Mouse (Mus musculus): ENCODE data around the gene Gatb.

Gatb gene

DNA sequence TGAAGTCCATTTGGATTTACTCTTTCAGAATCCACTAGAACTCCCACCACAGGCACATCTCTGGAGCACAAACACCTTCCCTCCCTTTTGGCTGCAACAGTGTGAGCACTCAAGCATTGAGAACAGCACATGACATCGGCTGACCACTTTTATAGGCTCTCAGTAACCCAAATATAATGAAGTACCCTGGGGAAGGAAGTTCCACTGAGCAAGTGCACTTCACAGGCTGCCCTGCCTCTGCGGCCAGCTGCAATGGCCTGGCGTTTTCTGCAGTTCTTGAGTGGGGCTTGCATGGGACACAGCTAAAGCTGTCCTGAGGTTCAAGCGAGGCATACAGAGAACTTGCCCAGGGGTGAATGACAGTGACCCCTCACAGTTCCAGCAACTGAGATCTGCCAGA is 117.2 kb downstream of the Gatb start:
- no peak overlapping the region for H3K4me3 ChIP-seq (replicated peaks; ENCODE audit: low read length)
- H3K4me1 ChIP-seq (replicated peaks; ENCODE audit: low read depth, low read length): no peaks in the 10 kb centered on the region
- TF ChIP-seq CTCF (conservative IDR thresholded peaks at IDR 0.05; ENCODE audit: low read length) (no peak), NANOG (IDR thresholded peaks at IDR 0.05; ENCODE audit: borderline replicate concordance, low read length) (no peak), POU5F1 (IDR thresholded peaks at IDR 0.05; ENCODE audit: borderline replicate concordance, low read length) (no peak)
- no peaks in the 10 kb centered on the region for H3K36me3 ChIP-seq (ENCODE audit: insufficient read depth, low read length)
- H3K9me3 ChIP-seq (ENCODE audit: low read length): no peaks in the 10 kb centered on the region
- H3K27me3 ChIP-seq (ENCODE audit: insufficient read depth, low read length): no peaks in the 10 kb centered on the region; the same call in 1 of the 2 replicates

DNA sequence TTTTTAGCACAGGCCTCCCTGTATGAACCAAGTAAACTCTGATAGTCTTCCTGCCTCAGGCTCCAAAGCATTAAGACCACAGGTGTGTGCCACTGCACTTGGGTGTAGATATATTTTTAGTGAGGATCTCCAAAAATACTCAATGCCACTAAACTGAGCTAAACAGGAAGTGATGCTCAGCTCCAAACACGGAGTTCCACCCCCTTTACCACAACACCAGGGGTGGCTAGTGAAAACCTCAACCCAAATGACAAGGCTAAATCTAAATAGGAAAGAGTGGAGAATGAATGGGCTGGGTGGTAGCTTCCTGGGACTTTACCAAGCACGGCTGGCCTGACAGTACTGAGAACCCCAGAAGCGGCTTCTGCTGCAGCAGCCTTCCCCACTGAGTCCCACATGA is 119.1 kb downstream of the Gatb start:
- Histone ChIP-seq H3K36me3 (ENCODE audit: insufficient read depth, low read length) (no peaks in the 10 kb centered on the region), H3K4me3 (replicated peaks; ENCODE audit: low read length) (no peak overlapping the region), H3K27me3 (ENCODE audit: insufficient read depth, low read length) (no peaks in the 10 kb centered on the region; the same call in 1 of the 2 replicates), H3K4me1 (replicated peaks; ENCODE audit: low read depth, low read length) (no peaks in the 10 kb centered on the region), H3K9me3 (ENCODE audit: low read length) (no peaks in the 10 kb centered on the region)
- no peak for TF ChIP-seq NANOG (IDR thresholded peaks at IDR 0.05; ENCODE audit: borderline replicate concordance, low read length)
- no peak for TF ChIP-seq CTCF (conservative IDR thresholded peaks at IDR 0.05; ENCODE audit: low read length)
- no peak for TF ChIP-seq POU5F1 (IDR thresholded peaks at IDR 0.05; ENCODE audit: borderline replicate concordance, low read length)

DNA sequence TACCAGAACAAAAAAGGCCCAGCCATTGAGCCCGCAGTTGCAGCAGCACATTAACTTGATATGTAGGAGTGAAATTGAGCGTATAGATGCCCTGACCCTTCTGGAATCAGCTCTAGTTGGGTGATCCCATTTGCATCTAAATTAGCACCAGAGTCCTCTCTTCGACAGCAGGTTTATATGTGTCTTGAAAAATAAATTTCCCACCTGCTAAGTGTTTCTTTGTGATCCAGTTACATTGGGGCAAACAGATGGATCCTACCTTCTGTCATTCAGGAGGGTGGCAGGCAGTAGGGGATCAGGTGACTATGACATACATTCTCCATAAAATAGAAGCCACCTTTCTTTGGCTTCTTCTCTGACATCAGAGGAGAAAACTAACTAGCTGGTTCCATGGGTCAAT is 121.1 kb downstream of the Gatb start:
- no peaks in the 10 kb centered on the region for H3K36me3 ChIP-seq (ENCODE audit: insufficient read depth, low read length)
- H3K9me3 ChIP-seq (ENCODE audit: low read length): no peaks in the 10 kb centered on the region
- no peak overlapping the region for H3K4me3 ChIP-seq (replicated peaks; ENCODE audit: low read length)
- TF ChIP-seq POU5F1 (IDR thresholded peaks at IDR 0.05; ENCODE audit: borderline replicate concordance, low read length): no peak
- no peaks in the 10 kb centered on the region for H3K27me3 ChIP-seq (ENCODE audit: insufficient read depth, low read length)
- no peaks in the 10 kb centered on the region for H3K4me1 ChIP-seq (replicated peaks; ENCODE audit: low read depth, low read length)

DNA sequence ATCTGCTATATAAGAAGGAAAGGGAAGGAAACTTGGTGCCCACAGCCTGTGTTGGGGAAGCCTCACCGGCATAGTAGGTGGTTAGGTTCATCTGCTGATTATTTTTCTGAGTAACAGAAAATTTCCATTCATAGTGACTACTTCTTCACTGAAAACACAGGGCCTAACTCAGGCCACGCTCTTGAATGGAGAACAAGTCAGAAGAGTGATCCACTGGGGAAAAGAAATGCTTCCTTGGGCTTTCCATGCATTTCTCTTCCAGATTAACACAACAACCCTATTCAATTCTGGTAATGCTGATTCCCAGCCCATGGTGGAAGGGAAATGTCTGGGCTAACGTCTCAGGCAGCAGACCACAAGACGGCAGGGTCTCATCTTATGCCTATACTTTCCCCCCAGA is 124.6 kb downstream of the Gatb start:
- H3K9me3 ChIP-seq (ENCODE audit: low read length): no peaks in the 10 kb centered on the region
- H3K27me3 ChIP-seq (ENCODE audit: insufficient read depth, low read length): no peaks in the 10 kb centered on the region
- H3K4me3 ChIP-seq (replicated peaks; ENCODE audit: low read length): no peak overlapping the region
- TF ChIP-seq POU5F1 (IDR thresholded peaks at IDR 0.05; ENCODE audit: borderline replicate concordance, low read length): no peak
- no peak for TF ChIP-seq CTCF (conservative IDR thresholded peaks at IDR 0.05; ENCODE audit: low read length)
- TF ChIP-seq NANOG (IDR thresholded peaks at IDR 0.05; ENCODE audit: borderline replicate concordance, low read length): no peak
- no peaks in the 10 kb centered on the region for H3K4me1 ChIP-seq (replicated peaks; ENCODE audit: low read depth, low read length)
- H3K36me3 ChIP-seq (ENCODE audit: insufficient read depth, low read length): no peaks in the 10 kb centered on the region

DNA sequence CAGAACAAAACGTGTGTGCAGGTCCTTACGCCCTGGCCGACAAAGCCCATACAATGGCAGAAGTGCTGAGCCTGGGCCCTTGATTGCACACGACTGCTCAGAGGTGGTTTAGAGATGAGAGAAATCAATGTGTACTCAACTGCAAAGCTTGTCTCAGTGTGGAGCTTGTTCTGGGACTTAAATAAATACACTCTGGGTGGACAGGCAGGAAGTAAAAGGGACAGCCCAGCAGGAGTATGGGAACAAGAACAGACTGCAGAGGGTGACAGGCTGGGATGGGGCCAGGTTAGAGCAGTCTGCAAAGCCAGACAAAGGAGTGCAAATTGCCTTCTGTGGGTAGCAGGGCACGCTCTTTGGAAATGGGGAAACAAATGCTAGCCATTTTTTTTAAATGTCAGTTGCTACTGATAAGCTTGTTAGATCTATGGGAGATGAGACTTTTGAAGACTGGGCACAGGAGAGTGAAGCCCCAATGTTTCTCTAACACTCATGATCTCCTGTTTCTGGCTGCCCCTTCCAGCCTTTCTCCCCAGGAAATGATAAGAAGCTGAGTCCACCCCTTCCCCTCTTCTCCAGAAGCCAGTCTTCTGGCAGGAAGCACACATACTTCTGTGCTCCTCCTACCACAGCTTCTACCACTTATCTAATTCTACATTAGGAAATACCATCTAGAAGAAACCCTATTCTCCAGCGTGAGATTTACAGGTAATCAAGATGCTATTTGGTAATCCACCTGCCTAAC is 129.4 kb downstream of the Gatb start:
- no peak overlapping the region for H3K4me3 ChIP-seq (replicated peaks; ENCODE audit: low read length)
- no peaks in the 10 kb centered on the region for H3K36me3 ChIP-seq (ENCODE audit: insufficient read depth, low read length)
- TF ChIP-seq CTCF (conservative IDR thresholded peaks at IDR 0.05; ENCODE audit: low read length) (no peak), POU5F1 (IDR thresholded peaks at IDR 0.05; ENCODE audit: borderline replicate concordance, low read length) (no peak), NANOG (IDR thresholded peaks at IDR 0.05; ENCODE audit: borderline replicate concordance, low read length) (no peak)
- no peaks in the 10 kb centered on the region for H3K4me1 ChIP-seq (replicated peaks; ENCODE audit: low read depth, low read length)
- no peaks in the 10 kb centered on the region for H3K27me3 ChIP-seq (ENCODE audit: insufficient read depth, low read length)
- no peaks in the 10 kb centered on the region for H3K9me3 ChIP-seq (ENCODE audit: low read length)
